Mouse (Mus musculus): ENCODE data around the gene Sdhaf1. TPM values are rescaled to one million over a fixed set of nuclear protein-coding genes. Genes with fewer than 3 reads are reported as not detected.

Sdhaf1 gene
- polyA plus RNA-seq, 1 experiment from 2014 or later = 18.8 TPM

Other genes starting within 250 kb of the Sdhaf1 start
- 1.1 and 2.3 TPM in 2 replicates for gene Gm26920, start 233.5 kb downstream of the Sdhaf1 start, polyA plus RNA-seq (2015; fragmentation: Nextera tagmentation; extraction: Ambion mirVana)
- 9.5 and 12.7 TPM in 2 replicates for gene Zfp566, start 233.4 kb downstream of the Sdhaf1 start, polyA plus RNA-seq (2015; fragmentation: Nextera tagmentation; extraction: Ambion mirVana)
- gene Zfp260, start 229.1 kb downstream of the Sdhaf1 start, polyA plus RNA-seq (2015; fragmentation: Nextera tagmentation; extraction: Ambion mirVana) = 132 and 137 TPM in 2 replicates
- 13.2 and 13.8 TPM in 2 replicates for gene Zfp382, start 202.0 kb downstream of the Sdhaf1 start, polyA plus RNA-seq (2015; fragmentation: Nextera tagmentation; extraction: Ambion mirVana)
- gene Zfp146, start 154.1 kb downstream of the Sdhaf1 start, polyA plus RNA-seq (2015; fragmentation: Nextera tagmentation; extraction: Ambion mirVana) = 17.4 and 18.7 TPM in 2 replicates
- gene Cox7a1, start 139.8 kb downstream of the Sdhaf1 start, polyA plus RNA-seq (2015; fragmentation: Nextera tagmentation; extraction: Ambion mirVana) = 3.4 and 10.1 TPM in 2 replicates
- 102 and 117 TPM in 2 replicates for gene Capns1, start 125.1 kb downstream of the Sdhaf1 start, polyA plus RNA-seq (2015; fragmentation: Nextera tagmentation; extraction: Ambion mirVana)
- 140 and 149 TPM in 2 replicates for gene Polr2i, start 91.9 kb downstream of the Sdhaf1 start, polyA plus RNA-seq (2015; fragmentation: Nextera tagmentation; extraction: Ambion mirVana)
- 175 and 188 TPM in 2 replicates for gene Tbcb, start 91.6 kb downstream of the Sdhaf1 start, polyA plus RNA-seq (2015; fragmentation: Nextera tagmentation; extraction: Ambion mirVana)
- 0.22 and 0.42 TPM in 2 replicates for gene Ovol3, start 88.2 kb downstream of the Sdhaf1 start, polyA plus RNA-seq (2015; fragmentation: Nextera tagmentation; extraction: Ambion mirVana)
- 0.26 and 0.78 TPM in 2 replicates for gene Thap8, start 43.8 kb downstream of the Sdhaf1 start, polyA plus RNA-seq (2015; fragmentation: Nextera tagmentation; extraction: Ambion mirVana)
- 6.0 and 6.2 TPM in 2 replicates for gene Wdr62, start 43.5 kb downstream of the Sdhaf1 start, polyA plus RNA-seq (2015; fragmentation: Nextera tagmentation; extraction: Ambion mirVana)
- 33.2 and 35.2 TPM in 2 replicates for gene Clip3, start 32.2 kb downstream of the Sdhaf1 start, polyA plus RNA-seq (2015; fragmentation: Nextera tagmentation; extraction: Ambion mirVana)
- gene Alkbh6, start 15.2 kb downstream of the Sdhaf1 start, polyA plus RNA-seq (2015; fragmentation: Nextera tagmentation; extraction: Ambion mirVana) = 80.8 and 82.0 TPM in 2 replicates
- 37.1 and 42.8 TPM in 2 replicates for gene Syne4, start 9.1 kb downstream of the Sdhaf1 start, polyA plus RNA-seq (2015; fragmentation: Nextera tagmentation; extraction: Ambion mirVana)
- 3.4 TPM in 1 of 2 replicates, not detected in the other for gene E130208F15Rik, start 2.2 kb downstream of the Sdhaf1 start, polyA plus RNA-seq (2015; fragmentation: Nextera tagmentation; extraction: Ambion mirVana)
- 4.1 and 5.1 TPM in 2 replicates for gene Lrfn3, start 38.9 kb upstream of the Sdhaf1 start, polyA plus RNA-seq (2015; fragmentation: Nextera tagmentation; extraction: Ambion mirVana)
- gene Tyrobp, start 89.9 kb upstream of the Sdhaf1 start, polyA plus RNA-seq (2015; fragmentation: Nextera tagmentation; extraction: Ambion mirVana) = 78.9 and 87.7 TPM in 2 replicates
- gene Hcst, start 96.0 kb upstream of the Sdhaf1 start, polyA plus RNA-seq (2015; fragmentation: Nextera tagmentation; extraction: Ambion mirVana) = 2.7 and 3.3 TPM in 2 replicates
- gene Nfkbid, start 97.8 kb upstream of the Sdhaf1 start, polyA plus RNA-seq (2015; fragmentation: Nextera tagmentation; extraction: Ambion mirVana) = 1.4 and 2.1 TPM in 2 replicates
- gene Aplp1, start 121.6 kb upstream of the Sdhaf1 start, polyA plus RNA-seq (2015; fragmentation: Nextera tagmentation; extraction: Ambion mirVana) = 28.6 and 32.7 TPM in 2 replicates
- 0.04 and 0.38 TPM in 2 replicates for gene Kirrel2, start 133.8 kb upstream of the Sdhaf1 start, polyA plus RNA-seq (2015; fragmentation: Nextera tagmentation; extraction: Ambion mirVana)
- gene Nphs1, start 134.4 kb upstream of the Sdhaf1 start, polyA plus RNA-seq (2015; fragmentation: Nextera tagmentation; extraction: Ambion mirVana) = 0.07 TPM in 1 of 2 replicates, not detected in the other
- gene Prodh2, start 169.7 kb upstream of the Sdhaf1 start, polyA plus RNA-seq (2015; fragmentation: Nextera tagmentation; extraction: Ambion mirVana) = 0.18 TPM in 1 of 2 replicates, not detected in the other
- 7.8 and 8.0 TPM in 2 replicates for gene Arhgap33, start 211.2 kb upstream of the Sdhaf1 start, polyA plus RNA-seq (2015; fragmentation: Nextera tagmentation; extraction: Ambion mirVana)
- gene Hspb6, start 228.3 kb upstream of the Sdhaf1 start, polyA plus RNA-seq (2015; fragmentation: Nextera tagmentation; extraction: Ambion mirVana) = 17.6 and 29.4 TPM in 2 replicates
- gene Proser3, start 228.4 kb upstream of the Sdhaf1 start, polyA plus RNA-seq (2015; fragmentation: Nextera tagmentation; extraction: Ambion mirVana) = 11.3 and 12.1 TPM in 2 replicates
- 37.9 and 49.4 TPM in 2 replicates for gene Lin37, start 235.9 kb upstream of the Sdhaf1 start, polyA plus RNA-seq (2015; fragmentation: Nextera tagmentation; extraction: Ambion mirVana)
- gene U2af1l4, start 239.4 kb upstream of the Sdhaf1 start, polyA plus RNA-seq (2015; fragmentation: Nextera tagmentation; extraction: Ambion mirVana) = 83.0 and 85.3 TPM in 2 replicates
- gene Gm49396, start 239.4 kb upstream of the Sdhaf1 start, polyA plus RNA-seq (2015; fragmentation: Nextera tagmentation; extraction: Ambion mirVana) = 12.2 and 12.4 TPM in 2 replicates
- 126 and 146 TPM in 2 replicates for gene Psenen, start 239.7 kb upstream of the Sdhaf1 start, polyA plus RNA-seq (2015; fragmentation: Nextera tagmentation; extraction: Ambion mirVana)
- 3.0 and 3.5 TPM in 2 replicates for gene Igflr1, start 241.5 kb upstream of the Sdhaf1 start, polyA plus RNA-seq (2015; fragmentation: Nextera tagmentation; extraction: Ambion mirVana)